Mouse (Mus musculus) CH12.LX (cell line): ENCODE measurements around the gene Gdf15. TPM values are rescaled to one million over a fixed set of nuclear protein-coding genes. Genes with fewer than 3 reads are reported as not detected.

Experiments used
- DNase-seq: peaks from one replicate; pipeline ENCODE4 v3.0.0-alpha.2; 2013; ENCODE audit errors: extremely low read depth
- H3K27ac ChIP-seq: 2 replicates; pipeline ENCODE4 v1.5.1; 2012; ENCODE audit warnings: low read depth, mild to moderate bottlenecking, control low read depth, moderate library complexity; ENCODE audit not compliant: insufficient read depth
- H3K27me3 ChIP-seq: replicated peaks from 2 replicates; pipeline ENCODE3; 2012; ENCODE audit warnings: inconsistent platforms
- H3K36me3 ChIP-seq, 2 experiments: replicated peaks in 1 of 2; 2 replicates each; pipeline versions ENCODE3 to v1.6.1; 2012; ENCODE audit warnings: inconsistent platforms in 1 of 2, low read length in 1 of 2, mild to moderate bottlenecking in 1 of 2, mixed read lengths in 1 of 2, moderate library complexity in 1 of 2; ENCODE audit not compliant: control insufficient read depth in 1 of 2, insufficient read depth in 1 of 2
- H3K4me1 ChIP-seq, 2 experiments: 2 replicates each; pipeline ENCODE4 v1.6.1; 2012; ENCODE audit warnings: inconsistent platforms in 1 of 2, moderate library complexity in 1 of 2; ENCODE audit not compliant: insufficient read depth in 2 of 2, control insufficient read depth in 1 of 2
- H3K4me2 ChIP-seq: 2 replicates; pipeline ENCODE4 v1.6.1; 2012; ENCODE audit warnings: low read depth, mild to moderate bottlenecking, control low read depth; ENCODE audit not compliant: poor library complexity, insufficient read depth, severe bottlenecking
- H3K4me3 ChIP-seq, 3 experiments: fragments of 150-350 bp in 1 of 3; sonication (generic) in 1 of 3; replicated peaks in 1 of 3; 2 replicates each; pipeline versions ENCODE3 to v1.5.1; 2011 to 2012; ENCODE audit warnings: low read depth in 2 of 3, low read length in 2 of 3, mild to moderate bottlenecking in 2 of 3, moderate library complexity in 2 of 3, control low read depth in 1 of 3, improper control_type of control experiment in 1 of 3, inconsistent platforms in 1 of 3, mixed read lengths in 1 of 3; ENCODE audit not compliant: poor library complexity in 1 of 3
- H3K79me2 ChIP-seq: replicated peaks from 2 replicates; pipeline ENCODE4 v1.6.1; 2012; ENCODE audit warnings: mild to moderate bottlenecking, moderate library complexity; ENCODE audit not compliant: control insufficient read depth, poor library complexity, insufficient read depth, severe bottlenecking; ENCODE audit errors: extremely low read depth
- H3K9ac ChIP-seq: 2 replicates; pipeline ENCODE4 v1.6.1; 2012; ENCODE audit warnings: low read depth, mild to moderate bottlenecking, control low read depth, moderate library complexity; ENCODE audit not compliant: insufficient read depth
- H3K9me3 ChIP-seq: replicated peaks from 2 replicates; pipeline ENCODE3; 2012; ENCODE audit warnings: low read length, inconsistent platforms, mixed read lengths
- BHLHE40 ChIP-seq: IDR thresholded peaks from 2 replicates; pipeline ENCODE4 v1.6.1; 2011; ENCODE audit warnings: mild to moderate bottlenecking, low read depth, low read length, improper control_type of control experiment
- CHD2 ChIP-seq: IDR thresholded peaks from 2 replicates; pipeline ENCODE4 v1.6.1; 2011; ENCODE audit warnings: low read length, improper control_type of control experiment
- CTCF ChIP-seq, 2 experiments: IDR thresholded peaks in 1 of 2; conservative IDR thresholded peaks in 1 of 2; 2 replicates each; pipeline ENCODE4 v1.5.1; 2011 to 2012; ENCODE audit warnings: low read depth in 2 of 2, low read length in 2 of 2, improper control_type of control experiment in 1 of 2, inconsistent platforms in 1 of 2, mild to moderate bottlenecking in 1 of 2, moderate library complexity in 1 of 2
- E2F4 ChIP-seq: IDR thresholded peaks from 2 replicates; pipeline ENCODE4 v1.6.1; 2011; ENCODE audit warnings: low read depth, low read length, improper control_type of control experiment; ENCODE audit not compliant: insufficient replicate concordance
- ELF1 ChIP-seq: IDR thresholded peaks from 2 replicates; pipeline ENCODE4 v1.6.1; 2014; ENCODE audit warnings: low read depth, mild to moderate bottlenecking, inconsistent platforms, low read length, improper control_type of control experiment
- EP300 ChIP-seq: IDR thresholded peaks from 2 replicates; pipeline ENCODE4 v1.6.1; 2011; ENCODE audit warnings: low read length, improper control_type of control experiment
- ETS1 ChIP-seq: conservative IDR thresholded peaks from 2 replicates; pipeline ENCODE4 v1.6.1; 2012; ENCODE audit warnings: low read depth, mild to moderate bottlenecking, inconsistent platforms, low read length, improper control_type of control experiment, moderate library complexity
- GABPA ChIP-seq: IDR thresholded peaks from 2 replicates; pipeline ENCODE4 v1.6.1; 2012; ENCODE audit warnings: low read depth, low read length, improper control_type of control experiment, inconsistent platforms; ENCODE audit not compliant: insufficient replicate concordance
- KAT2A ChIP-seq: IDR thresholded peaks from 2 replicates; pipeline ENCODE4 v1.6.1; 2012; ENCODE audit warnings: low read length, improper control_type of control experiment, inconsistent platforms; ENCODE audit not compliant: insufficient replicate concordance
- MAFK ChIP-seq: IDR thresholded peaks from 2 replicates; pipeline ENCODE4 v1.6.1; 2011; ENCODE audit warnings: low read length, improper control_type of control experiment; ENCODE audit not compliant: insufficient replicate concordance
- MAX ChIP-seq: IDR thresholded peaks from 2 replicates; pipeline ENCODE4 v1.6.1; 2011; ENCODE audit warnings: low read length, improper control_type of control experiment
- MXI1 ChIP-seq: IDR thresholded peaks from 2 replicates; pipeline ENCODE4 v1.6.1; 2011; ENCODE audit warnings: mild to moderate bottlenecking, low read depth, low read length, improper control_type of control experiment
- MYC ChIP-seq: IDR thresholded peaks from 2 replicates; pipeline ENCODE4 v1.6.1; 2011; ENCODE audit warnings: low read depth, mild to moderate bottlenecking, improper control_type of control experiment, low read length
- NELFE ChIP-seq: IDR thresholded peaks from 2 replicates; pipeline ENCODE4 v1.6.1; 2011; ENCODE audit warnings: low read depth, low read length, improper control_type of control experiment
- NRF1 ChIP-seq: IDR thresholded peaks from 2 replicates; pipeline ENCODE4 v1.6.1; 2014; ENCODE audit warnings: low read depth, mild to moderate bottlenecking, inconsistent platforms, low read length, improper control_type of control experiment, moderate library complexity
- POLR2AphosphoS2 ChIP-seq: IDR thresholded peaks from 2 replicates; pipeline ENCODE4 v1.6.1; 2011; ENCODE audit warnings: low read depth, low read length, improper control_type of control experiment
- SIN3A ChIP-seq: IDR thresholded peaks from 2 replicates; pipeline ENCODE4 v1.6.1; 2012; ENCODE audit warnings: low read length, improper control_type of control experiment, inconsistent platforms
- TBP ChIP-seq: conservative IDR thresholded peaks from 2 replicates; pipeline ENCODE4 v1.6.1; 2011; ENCODE audit warnings: low read depth, low read length, improper control_type of control experiment
- UBTF ChIP-seq: IDR thresholded peaks from 2 replicates; pipeline ENCODE4 v1.6.1; 2012; ENCODE audit warnings: low read depth, mild to moderate bottlenecking, inconsistent platforms, low read length, improper control_type of control experiment, moderate library complexity
- USF1 ChIP-seq: IDR thresholded peaks from 2 replicates; pipeline ENCODE4 v1.6.1; 2014; ENCODE audit warnings: low read depth, mild to moderate bottlenecking, inconsistent platforms, low read length, improper control_type of control experiment
- USF2 ChIP-seq: conservative IDR thresholded peaks from 2 replicates; pipeline ENCODE4 v1.6.1; 2011; ENCODE audit warnings: low read depth, low read length, improper control_type of control experiment
- ZKSCAN1 ChIP-seq: IDR thresholded peaks from 2 replicates; pipeline ENCODE4 v1.6.1; 2012; ENCODE audit warnings: low read depth, inconsistent platforms, low read length, improper control_type of control experiment, borderline replicate concordance
- ZMIZ1 ChIP-seq: IDR thresholded peaks from 2 replicates; pipeline ENCODE4 v1.6.1; 2012; ENCODE audit warnings: low read depth, mild to moderate bottlenecking, inconsistent platforms, low read length, improper control_type of control experiment
- ZNF384 ChIP-seq: IDR thresholded peaks from 2 replicates; pipeline ENCODE4 v1.6.1; 2012; ENCODE audit warnings: low read depth, low read length, improper control_type of control experiment, inconsistent platforms
- dilution Hi-C: fragments of 300-500 bp; cut with MboI; formaldehyde crosslinking; loops from 2 replicates; pipeline ENCODE4 v1.14.3; 2020; ENCODE audit warnings: low sequenced_read_pairs; ENCODE audit not compliant: extremely low pct_unique_long_range_greater_than_20kb, extremely low pct_ligation_motif_present
- in situ Hi-C: fragments of 300-500 bp; cut with MboI; formaldehyde crosslinking; loops from 3 replicates; pipeline ENCODE4 v1.14.3; 2019; ENCODE audit warnings: low sequenced_read_pairs, low pct_ligation_motif_present, low pct_unique_long_range_greater_than_20kb, mixed read lengths
- polyA plus RNA-seq: library from polyadenylated mRNA; unstranded; fragments of >175 nt; gene quantifications from 2 replicates; pipeline ENCODE4 v1.2.1, GENCODE M21; 2012; ENCODE audit warnings: low read depth; ENCODE audit not compliant: insufficient read length
- total RNA-seq, 2 experiments: library from RNA; depleted of rRNA; stranded (reverse); fragments of 300-350 nt in 1 of 2; fragments of >200 nt in 1 of 2; gene quantifications; 2 replicates each; pipeline ENCODE4 v1.2.3; 2012 to 2014

The Gdf15 gene
- total and polyA plus RNA-seq, 3 experiments = 0.16 to 0.21 TPM; not detected in 1

GRCm38 (mm10) chr8:70598722-70599121 lies 33.5 kb downstream of the Gdf15 start:
- peaks cover 63 to 81% of the 10 kb centered on the region in 2 experiments for H3K36me3 ChIP-seq
- H3K4me3 ChIP-seq = no peak overlapping the region
- in situ Hi-C loops (no loop called here), dilution Hi-C loops (no loop called here)
- DNase-seq = no peak
- H3K27ac ChIP-seq = no peak overlapping the region
- no peak overlapping the region for H3K4me2 ChIP-seq
- peaks cover 16% of the 10 kb centered on the region for H3K9me3 ChIP-seq
- H3K79me2 ChIP-seq = peaks cover 2% of the 10 kb centered on the region; the same call in 1 of the 2 replicates
- TF ChIP-seq MAX (no peak), ETS1 (no peak), CTCF (conservative IDR thresholded peaks at IDR 0.05 in 1 of 2, IDR thresholded peaks at IDR 0.05 in 1 of 2; ENCODE audit: low read depth in 2 of 2, low read length in 2 of 2) (no peak), MXI1 (no peak), E2F4 (no peak), USF2 (no peak), ZNF384 (no peak), NELFE (no peak), ZKSCAN1 (no peak), GABPA (no peak), POLR2AphosphoS2 (no peak), USF1 (no peak), BHLHE40 (no peak), MYC (no peak), KAT2A (no peak), TBP (no peak)
- H3K27me3 ChIP-seq = no peaks in the 10 kb centered on the region
- peaks cover 5 to 14% of the 10 kb centered on the region in 2 experiments for H3K4me1 ChIP-seq
- no peak overlapping the region for H3K9ac ChIP-seq

DNA sequence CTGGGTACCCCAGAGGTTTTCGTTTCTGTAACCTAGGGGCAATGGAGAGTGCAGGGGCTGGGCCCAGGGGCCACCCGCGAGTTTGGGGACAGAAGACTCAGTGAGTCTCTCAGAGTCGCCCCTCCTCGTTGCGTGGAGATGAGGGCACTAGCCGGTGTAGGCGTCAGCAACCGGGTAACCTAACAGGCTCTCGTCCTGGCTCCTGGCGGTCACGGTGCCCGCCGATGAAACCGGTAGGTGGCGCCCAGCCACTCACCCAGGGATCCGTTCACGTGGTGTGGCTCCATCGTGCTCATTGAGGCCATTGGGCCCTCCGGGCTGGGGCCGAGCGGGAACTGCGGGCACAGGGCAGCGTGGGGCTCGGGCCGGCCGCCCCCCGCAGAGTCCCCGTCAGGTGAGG lies 34.0 kb downstream of the Gdf15 start:
- TF ChIP-seq EP300 (no peak), NRF1 (no peak), SIN3A (no peak), CHD2 (no peak), ZMIZ1 (no peak), UBTF (no peak), ELF1 (no peak), USF1 (no peak), MYC (no peak), MAX (no peak), BHLHE40 (no peak), GABPA (no peak), MAFK (no peak)
- Histone ChIP-seq H3K27me3 (no peaks in the 10 kb centered on the region), H3K9ac (no peak overlapping the region), H3K9me3 (peaks cover 16% of the 10 kb centered on the region), H3K4me3 (no peak overlapping the region), H3K36me3 (peaks cover 63 to 81% of the 10 kb centered on the region in 2 experiments), H3K4me1 (peaks cover 5 to 18% of the 10 kb centered on the region in 2 experiments), H3K27ac (no peak overlapping the region), H3K4me2 (no peak overlapping the region), H3K79me2 (peaks cover 2% of the 10 kb centered on the region; the same call in 1 of the 2 replicates)
- no peak for DNase-seq
- dilution Hi-C loops = no loop called here
- in situ Hi-C loops = no loop called here
